Mouse (Mus musculus) gonadal fat pad, adult 2 months (tissue): Measurements from ENCODE around the gene Slc43a1. TPM values are rescaled to one million over a fixed set of nuclear protein-coding genes. Genes with fewer than 3 reads are reported as not detected.

Experiments used
- DNase-seq: peaks from one replicate; pipeline ENCODE4 v3.0.0-alpha.2; 2012; ENCODE audit warnings: low read depth
- polyA plus RNA-seq: library from polyadenylated mRNA; depleted of rRNA; stranded (reverse); fragments of >200 nt; gene quantifications from 2 replicates; pipeline ENCODE4 v1.2.3, GENCODE M21; 2012

Slc43a1 gene
- polyA plus RNA-seq, 1 experiment = 16.9 TPM

DNA sequence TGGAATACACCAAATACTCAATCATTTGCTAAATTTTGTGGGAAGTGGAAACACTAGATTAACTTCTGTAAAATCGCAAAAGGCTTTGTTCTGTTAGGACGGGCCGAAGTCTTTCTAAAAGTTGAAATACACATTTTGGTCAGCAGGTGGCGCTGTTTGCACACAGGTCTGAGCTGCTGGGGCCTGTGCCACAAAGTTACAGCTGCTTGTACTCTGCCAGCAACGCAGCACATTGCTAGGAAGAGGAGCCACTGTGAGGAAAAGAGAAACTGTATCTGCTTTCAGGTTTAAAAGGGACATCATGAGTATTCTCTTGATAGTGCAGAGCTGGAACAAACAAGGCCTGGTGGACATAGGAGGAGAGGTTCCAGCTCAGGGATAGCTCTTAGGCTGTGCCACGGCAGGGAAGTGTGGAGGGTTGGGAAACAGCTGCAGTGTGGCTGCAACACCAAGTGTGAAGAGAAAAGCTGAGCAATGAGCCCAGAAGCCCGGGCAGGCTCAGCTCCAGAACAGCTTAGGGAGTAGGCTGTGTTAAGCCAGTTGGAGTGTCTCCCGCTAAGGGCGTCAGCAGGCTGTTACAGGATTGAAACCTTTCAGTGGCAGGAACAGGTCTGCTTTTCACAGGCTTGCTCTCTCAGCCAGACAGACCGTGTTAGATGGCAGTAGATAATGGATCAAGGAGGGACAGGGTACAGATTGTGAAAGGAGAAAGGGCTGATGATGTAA, 6.8 kb upstream of the Slc43a1 start:
- DNase-seq = peak; percentile 94

DNA sequence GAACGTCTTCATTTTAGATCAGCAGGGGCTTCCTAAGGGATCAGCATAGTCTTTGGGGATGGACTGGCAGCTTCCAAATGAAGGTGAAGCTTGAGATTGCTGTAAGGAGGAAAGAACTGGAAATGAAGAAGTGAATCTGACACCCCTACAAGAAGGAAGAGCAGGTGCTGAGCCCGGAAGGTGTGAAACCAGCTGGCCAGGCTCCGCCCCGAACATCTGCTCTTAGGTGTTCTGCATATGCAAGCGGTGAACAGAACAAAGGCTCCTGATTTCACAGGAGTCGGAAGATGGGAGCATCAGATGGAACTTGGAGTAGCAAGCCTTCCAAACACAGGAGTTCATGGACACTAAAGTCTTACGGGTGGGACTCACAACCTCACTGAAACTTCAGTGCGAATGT, 1.5 kb upstream of the Slc43a1 start:
- no peak for DNase-seq

DNA sequence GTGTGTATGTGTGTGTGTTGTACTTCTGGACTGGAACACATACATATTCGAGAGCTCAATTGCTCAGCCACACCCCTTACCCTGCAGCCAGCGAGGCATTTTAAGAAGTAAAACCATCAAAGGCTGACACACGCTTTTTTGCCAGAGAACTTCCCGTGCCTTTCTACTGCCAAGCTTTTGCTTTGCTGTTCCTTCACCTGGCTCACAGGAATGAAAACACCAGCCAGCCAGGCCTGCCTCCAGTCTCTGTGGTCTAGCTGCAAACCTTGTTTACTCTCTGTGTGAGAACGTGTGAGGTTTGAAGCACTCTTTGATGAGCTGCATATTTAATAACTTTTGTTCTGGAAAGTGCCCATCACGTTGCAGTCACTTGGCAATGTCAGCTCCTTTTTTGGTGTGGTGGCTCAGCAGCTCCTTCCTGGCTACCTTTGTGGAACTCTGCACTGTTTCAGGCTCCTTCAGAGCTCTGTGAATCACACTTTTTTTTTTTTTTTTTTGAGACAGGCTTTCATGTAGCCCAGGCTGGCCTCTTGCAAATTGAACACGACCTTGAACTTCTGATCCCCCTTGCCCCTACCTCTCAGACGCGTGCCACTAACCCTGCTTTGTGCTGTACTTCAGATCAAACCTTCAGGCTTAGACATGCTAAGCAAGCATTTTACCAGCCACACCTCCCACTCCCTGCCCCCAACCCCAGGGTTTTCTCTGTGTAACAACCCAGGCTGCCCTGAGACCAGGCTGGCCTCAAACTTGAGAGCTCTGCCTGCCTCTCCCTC, 645 bp upstream of the Slc43a1 start:
- no peak for DNase-seq

DNA sequence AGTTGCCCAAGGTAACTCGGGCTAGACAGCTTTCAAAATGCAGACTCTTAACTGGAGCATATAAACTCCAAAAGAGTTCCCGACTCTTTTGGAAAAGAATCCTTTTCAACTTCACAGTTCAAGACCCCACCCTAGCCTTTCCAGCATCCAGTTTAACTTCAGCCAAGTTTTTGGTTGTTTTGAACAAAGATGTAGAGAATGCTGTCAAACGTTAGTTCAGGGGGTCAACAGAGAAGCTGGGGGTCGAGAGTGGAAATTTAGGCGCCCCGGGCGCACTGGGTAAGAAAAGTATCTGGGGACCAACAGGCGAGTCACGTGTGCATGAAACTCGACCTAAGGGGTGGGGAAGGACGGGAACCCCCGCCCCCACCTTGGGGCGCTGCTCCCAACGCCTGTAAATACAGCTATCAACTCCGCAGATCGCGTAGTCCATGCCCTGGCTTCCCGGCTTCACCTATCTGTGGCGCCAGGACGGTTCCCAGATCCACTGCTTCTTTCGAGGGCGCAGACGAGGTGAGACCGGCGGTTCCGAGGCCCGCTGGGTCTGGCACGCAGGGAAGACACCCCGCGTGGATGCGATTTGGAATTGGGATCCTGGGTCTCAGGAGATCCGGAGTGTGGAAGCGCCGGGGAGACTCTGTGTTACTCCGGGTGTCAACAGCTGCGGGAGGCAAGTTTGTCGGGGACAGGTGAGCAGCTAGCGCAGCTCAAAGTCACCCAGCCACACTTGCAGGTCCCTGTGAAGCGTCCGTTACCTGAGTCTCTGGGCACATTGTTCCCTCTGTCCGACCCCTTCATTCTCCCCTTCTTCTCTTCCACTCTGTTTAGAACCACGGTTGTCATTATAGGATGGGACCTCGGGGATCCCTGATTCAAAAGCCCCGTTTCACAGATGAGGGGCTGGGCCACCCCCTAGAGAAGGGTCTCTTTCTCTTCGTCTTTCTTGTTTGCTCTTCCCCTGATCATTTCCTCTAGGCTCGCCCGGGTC, 637 bp downstream of the Slc43a1 start:
- no peak for DNase-seq

DNA sequence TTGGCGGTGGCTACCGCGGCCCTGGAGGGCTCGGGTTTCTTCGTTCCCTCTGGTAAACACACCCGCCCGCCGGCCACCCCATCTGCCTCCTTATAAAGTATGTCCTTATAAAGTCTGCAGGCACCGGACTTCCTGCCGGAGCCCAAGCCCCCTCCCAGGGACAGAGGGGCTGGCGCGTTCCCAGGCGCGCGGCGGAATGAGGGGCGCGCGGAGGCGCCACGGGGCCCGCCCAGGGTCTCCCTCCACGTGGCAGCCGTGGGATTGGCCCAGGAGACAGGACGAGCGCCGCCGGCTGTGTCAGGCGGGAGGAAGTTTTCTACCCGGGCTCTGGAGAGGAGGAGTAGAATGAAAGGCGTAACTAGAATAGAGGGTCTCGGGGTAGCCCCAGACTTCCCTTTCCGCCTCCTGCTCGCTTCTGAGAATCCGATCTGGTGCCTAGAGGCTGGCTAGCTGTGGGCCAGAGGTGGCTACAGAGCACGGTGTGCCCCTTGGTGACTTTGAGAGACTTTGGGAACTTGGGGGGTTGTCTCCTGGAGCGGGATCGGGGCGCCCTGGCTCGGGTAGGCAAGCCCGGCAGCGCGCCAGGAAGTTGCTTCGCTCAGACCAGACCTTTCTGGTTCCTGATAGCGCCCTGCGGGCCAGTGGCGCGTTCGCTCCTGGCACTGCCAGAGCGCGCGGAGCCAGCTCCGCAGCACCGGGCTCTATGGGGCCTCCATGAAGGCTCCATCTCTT, 1.5 kb downstream of the Slc43a1 start:
- no peak for DNase-seq

DNA sequence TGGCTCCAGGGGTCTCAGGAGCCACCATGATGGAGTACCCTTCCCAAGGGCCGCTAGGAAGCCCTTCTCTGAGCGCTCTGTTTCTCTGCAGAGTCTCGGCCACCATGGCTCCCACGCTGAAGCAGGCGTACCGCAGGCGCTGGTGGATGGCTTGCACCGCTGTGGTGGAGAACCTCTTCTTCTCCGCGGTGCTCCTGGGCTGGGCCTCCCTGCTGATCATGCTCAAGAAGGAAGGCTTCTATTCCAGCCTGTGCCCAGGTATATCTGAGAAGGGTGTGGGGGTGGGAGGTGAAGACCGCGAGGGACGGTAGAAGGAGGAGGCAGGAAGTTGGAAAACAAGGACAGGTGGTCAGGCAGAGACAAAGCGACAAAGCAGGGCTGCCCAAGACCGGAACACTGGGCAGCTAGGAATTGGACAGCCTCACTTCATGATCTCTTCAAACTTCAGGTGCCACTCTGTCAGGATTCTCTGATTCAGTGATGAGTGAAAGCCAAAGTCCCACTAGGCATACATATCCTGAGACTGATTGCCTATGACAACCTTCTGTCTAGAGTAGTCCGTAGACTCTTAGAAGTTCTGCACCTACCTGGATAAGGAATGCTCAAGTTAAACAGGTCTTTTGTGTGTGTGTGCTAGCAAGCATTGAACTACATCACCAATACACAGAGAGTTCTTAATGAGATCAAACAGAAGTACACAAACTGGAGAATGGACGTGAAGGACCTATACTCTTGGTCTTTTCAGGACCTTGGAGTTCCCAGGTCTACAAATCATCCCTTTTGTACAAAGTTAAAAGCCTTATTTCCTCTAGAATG, 2.3 kb downstream of the Slc43a1 start:
- DNase-seq = no peak

DNA sequence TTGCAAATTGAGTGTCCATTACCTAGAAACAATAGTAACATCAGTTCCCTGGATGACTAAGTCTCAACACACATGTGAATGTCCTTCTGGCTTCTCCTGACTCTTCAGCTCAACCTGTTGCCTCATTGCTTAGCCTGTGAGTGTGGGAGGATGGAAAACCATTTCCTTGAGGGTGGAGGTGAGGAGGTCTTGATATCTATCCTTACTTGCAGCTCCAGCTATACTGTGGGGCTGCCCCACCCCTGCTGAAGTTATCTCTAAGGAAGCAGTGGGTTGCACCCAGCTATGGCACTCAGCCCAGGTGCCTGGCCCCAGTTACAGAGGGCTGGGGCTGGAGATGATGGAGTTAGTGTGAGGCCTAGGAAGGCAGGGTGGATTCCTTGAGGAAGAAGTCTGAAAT, 3.3 kb downstream of the Slc43a1 start:
- no peak for DNase-seq

DNA sequence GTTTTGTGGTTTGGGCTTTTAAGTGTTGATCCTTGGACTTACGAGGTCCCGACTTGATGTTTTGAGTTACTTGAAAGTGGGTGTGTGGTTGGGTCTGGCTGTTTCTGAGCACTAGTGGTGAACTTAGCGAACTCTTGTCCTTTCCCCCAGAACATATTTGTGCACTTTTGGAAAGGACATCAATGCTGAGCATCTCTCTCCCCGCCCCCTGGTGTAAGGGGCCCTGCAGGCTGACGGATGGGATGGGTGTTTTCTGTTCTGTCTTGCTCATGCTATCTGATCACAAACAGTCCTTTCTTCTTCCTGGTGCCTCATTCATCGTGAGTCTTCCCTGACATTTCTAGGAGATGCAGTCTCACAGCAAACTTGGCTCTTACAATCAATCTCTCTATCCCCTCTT, 5.0 kb downstream of the Slc43a1 start:
- no peak for DNase-seq

DNA sequence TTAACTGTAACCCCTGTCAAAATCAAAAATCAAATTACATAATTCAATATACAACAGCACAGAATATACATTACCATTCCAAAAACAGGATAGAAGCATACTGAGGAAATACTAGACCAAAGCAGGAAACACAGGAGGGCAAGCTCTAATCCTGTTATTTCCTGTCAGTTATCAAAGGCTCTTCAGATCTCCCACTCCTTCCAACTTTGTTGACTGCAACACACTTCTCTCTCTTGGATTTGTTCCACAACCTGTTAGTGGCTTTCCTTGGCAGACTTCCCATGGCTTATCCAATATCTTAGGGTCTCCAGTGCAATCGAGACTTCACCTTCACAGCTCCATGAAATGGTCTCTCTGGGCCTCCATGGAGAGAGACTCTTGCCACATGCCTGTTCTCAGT, 6.6 kb downstream of the Slc43a1 start:
- no peak for DNase-seq

DNA sequence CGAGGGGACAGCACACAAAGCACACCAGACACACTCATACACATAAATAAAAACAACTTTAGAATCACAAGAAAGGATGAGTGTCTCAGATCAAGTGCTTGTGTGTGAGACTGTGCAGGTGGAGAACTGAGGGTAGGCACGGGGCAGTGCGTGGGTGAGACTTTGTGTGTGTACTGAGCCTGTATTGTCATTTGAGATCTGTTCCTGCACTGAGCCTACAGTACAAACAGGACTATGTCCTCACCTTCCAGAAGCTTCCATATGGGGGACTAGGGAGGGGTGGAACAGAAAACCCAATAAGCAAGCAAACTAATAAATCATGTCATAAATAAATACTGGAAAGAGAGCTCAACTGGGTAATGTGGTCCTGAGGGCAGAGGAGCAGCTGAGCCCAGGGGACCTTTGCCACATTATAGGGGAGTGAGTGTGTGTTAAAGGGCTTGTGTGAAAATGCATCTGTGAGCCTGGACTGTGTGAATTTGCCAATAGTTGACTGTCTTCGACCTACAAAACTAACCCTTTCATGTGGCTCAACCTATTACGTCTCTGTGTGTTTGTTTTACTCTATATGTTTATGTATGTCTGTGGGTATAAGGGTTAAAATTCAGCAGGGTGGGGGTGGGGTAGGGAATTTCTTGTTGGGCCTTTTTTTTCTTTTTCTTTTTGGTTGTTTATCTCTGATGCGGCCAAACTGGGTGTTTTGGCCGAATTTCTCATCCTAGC, 11.9 kb downstream of the Slc43a1 start:
- no peak for DNase-seq

DNA sequence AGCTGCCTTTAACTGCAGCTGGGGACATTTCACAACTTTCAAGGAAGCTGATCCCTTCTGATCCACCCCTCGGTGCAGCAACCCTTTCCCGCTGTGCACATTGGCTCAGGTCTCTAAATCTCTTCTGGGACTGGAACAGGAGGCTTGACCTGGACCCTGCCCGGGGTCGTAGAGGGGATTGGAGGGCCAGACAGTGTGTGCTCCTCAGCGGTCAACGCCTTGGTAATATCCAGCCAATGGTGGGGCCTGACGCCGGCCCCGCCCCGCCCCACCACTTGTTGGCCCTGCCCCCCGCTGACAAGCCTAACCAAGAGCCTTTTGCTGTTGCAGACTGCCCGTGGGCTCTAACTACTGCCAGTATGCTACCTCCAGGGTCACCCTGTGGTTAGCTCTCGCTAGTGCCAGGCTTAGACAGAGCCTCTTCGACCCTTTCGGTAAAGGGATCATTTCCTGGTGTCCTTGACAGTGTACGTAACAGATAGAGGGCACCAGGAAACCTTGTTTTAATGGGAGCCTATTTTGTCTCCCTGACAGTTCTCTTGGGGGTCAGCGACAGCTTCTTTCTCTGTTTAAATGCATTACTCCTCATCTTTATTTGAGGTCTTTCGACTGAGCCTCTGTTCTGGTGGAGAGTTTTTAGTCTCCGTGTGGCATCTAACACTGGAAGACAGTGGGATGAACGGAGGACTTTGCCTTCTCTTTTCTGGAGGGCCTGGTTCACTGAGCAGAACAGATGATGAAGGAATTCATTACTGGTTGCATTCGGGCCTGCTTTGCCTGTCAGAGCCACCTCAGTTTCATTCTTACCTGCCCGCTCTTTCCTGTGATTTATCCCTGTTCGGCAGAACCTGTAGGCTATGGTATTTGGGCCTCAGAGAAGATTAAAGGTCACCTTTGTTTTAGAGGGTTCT, 12.7 kb downstream of the Slc43a1 start:
- no peak for DNase-seq

DNA sequence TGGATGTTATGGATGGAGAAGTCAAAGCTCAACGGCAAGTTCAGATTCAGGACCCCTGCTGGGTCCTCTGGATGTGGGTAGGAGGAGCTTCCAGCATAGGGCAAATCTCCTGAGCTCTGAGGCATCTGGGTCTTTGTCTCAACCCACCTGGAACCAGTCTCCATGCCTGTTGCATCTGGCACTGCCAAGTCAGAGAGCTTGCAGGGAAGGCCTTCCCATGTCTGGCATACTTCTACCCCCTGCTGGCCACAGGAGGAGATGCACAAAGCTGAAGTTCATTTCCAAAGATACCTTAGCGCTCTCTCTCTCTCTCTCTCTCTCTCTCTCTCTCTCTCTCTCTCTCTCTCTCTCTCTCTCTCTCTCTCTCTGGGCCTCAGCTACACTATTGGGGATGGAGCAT, 17.1 kb downstream of the Slc43a1 start:
- DNase-seq = no peak

DNA sequence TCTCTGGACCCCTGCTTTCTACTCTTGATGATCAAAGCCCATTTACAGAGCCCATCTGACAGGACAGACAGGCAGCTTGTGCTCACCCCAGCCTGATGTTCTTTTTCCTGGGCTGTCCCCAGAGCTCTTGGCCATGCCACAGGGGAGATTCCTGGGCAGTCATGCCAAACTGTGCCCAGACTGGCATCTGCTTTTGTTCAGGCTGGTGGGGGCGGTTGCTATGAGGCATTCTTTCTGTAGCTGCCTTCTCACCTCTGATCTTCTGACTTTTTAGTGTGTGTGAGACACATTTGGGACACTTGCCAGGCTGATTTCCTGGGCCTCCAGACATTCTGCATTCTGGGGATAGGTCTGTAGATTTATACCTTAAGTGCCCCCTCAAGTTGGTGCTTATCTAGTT, 19.9 kb downstream of the Slc43a1 start:
- no peak for DNase-seq

DNA sequence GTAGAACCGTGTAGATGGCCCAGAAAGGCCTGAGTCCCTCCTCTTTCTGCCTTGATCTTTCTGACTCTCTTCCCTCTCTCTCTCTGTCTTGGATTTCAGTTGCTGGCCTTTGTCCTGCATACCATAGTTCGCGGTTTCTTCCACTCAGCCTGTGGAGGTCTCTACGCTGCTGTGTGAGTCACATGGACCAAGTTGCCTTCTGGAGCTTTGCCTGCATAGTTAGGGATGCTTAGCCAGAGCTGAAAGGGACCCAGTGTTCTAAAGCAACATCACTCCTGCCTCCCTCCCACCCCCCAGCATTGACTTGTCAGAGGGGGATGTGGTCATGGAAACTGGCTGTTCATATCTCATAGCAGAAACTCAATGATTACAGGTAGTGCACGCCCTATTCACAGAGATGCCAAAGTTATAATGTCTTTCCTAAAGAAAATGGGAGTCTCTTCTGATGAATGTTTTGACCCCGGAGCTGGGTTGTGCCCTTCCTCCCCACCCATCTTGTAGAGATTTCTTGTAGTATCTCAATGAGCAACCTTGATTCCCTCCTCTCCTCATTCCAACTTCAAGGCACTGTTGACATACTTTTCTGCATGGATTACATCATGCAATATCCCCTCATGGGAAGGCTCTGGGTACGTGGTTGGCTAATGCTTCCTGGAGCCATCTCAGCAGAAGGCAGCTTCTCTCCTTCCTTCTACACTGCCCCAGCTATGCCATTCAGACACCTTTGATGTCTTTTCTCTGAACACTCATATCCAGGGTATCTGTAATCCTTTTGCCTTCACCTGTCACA, 21.5 kb downstream of the Slc43a1 start:
- DNase-seq = no peak

DNA sequence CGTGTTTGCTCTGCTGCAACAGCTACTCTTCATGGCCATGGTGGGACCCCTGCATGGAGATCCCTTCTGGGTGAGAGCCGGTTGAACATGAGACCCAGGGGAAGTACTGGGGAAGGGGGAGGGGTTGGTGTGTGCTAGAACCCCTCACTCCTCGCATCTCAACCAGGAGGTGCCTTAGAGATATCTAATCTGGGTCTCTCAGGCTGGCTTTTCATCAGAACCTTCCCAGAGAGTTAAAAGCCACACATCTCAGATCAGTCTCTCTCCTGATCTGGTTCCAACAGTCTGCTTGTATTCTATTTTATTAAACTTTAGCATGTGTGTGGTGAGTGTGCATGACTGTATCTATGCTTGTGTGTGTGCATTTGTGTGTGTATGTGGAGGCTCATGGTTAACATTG, 22.8 kb downstream of the Slc43a1 start:
- no peak for DNase-seq

DNA sequence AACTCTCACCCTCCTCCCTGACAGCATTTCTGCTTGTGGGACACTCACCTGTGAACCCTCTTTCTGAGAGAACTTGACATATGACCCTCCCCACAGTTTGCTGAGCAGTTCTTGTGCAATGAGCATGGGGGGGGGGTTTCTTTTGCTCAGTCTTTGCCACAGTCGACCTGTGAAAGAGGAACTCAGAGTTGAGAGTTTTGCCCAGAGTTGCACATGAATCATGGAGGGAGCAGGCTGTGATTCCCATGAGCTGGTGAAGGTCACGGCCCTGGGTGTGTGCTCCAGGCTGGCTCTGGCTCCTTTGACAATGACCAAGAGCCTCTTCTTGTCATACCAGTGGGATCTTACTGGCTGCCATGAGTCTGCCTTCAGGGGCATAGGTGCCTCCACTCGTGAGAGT, 23.6 kb downstream of the Slc43a1 start:
- no peak for DNase-seq

DNA sequence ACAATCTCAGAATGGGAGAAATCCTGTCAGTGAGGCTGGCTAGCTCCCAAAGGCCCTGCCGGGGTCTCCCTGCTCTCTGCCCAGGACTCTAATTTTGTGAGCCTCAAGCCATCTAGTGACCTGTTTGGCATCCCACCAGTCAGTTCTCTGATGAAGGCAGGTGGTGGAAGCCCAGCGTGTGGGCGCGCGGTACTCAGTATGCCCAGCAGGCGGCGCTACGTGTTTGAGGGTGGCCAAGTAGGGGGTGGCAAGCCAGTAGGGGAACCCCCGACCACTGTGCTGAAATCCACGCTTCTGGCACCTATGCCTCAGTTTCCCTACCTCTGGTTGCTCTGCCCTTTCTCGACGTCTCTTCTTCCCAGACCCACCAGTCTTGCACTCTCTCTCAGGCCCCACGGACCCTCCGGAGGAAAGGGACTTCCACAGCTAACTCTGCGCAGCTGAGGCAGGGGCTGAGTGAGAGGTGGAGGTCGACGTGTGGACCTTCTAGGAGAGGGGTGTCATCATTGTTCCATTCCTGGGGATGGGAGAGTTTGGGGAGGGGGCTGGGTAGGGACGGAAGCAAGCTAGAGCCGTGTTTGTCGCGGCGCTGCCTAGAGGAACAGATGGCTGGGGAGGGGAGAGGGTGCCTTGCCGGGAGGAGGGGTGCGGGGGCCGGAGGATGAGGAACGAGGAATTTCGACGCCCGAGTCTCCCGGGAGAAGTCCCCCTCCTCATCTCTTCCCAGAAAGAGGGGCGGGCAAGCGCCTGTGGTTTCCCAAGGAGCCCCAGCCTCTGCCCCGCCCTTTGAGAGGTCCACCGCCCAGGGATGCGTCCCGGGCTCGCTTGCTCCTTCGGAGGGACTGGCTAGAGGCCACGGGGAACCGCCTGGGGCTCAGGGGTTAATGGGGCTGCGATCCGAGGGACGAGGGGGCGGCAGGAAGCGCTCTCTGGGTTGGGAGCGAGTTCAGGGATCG, 27.2 kb downstream of the Slc43a1 start:
- DNase-seq = no peak
